ENCODE assay signal across 9 mouse cellular contexts in genomic region chr8:33992946-33993345, GRCm38 (mm10).
A peak's percentile ranks its signal among the peaks of the same experiment; 100 is the strongest.
DNase-seq lines count a peak whose midpoint lies in the region; ATAC-seq and TF ChIP-seq lines count a peak whose summit lies in the region.
"Had no signal": no experiment of that assay in that cellular context is flagged by ENCODE, and none has a peak within 500 bp of the region (broad histone marks: within the 10 kb centered on the region; RNA-seq: fewer than 3 reads in every experiment).

No protein-coding gene starts in this region.

- TF ChIP-seq POLR2A in ES-Bruce4 (IDR thresholded peaks at IDR 0.05; ENCODE audit: insufficient read depth, low read length): no peak
- no peak for TF ChIP-seq POLR2A in kidney, adult 2 months (IDR thresholded peaks at IDR 0.05; ENCODE audit: low read depth, low read length)

- no peak for TF ChIP-seq CTCF in ES-Bruce4 (IDR thresholded peaks at IDR 0.05; ENCODE audit: low read depth, low read length)
- TF ChIP-seq CTCF in kidney, adult 2 months (conservative IDR thresholded peaks at IDR 0.05; ENCODE audit: insufficient read depth, insufficient read length, low read depth, low read length): no peak
- no peak for TF ChIP-seq CTCF in lung, embryonic 14.5 days (IDR thresholded peaks at IDR 0.05; ENCODE audit: low read depth)

- DNase-seq in embryonic facial prominence, embryonic 14.5 days (ENCODE audit: low spot score): no peak
- DNase-seq in kidney, adult 2 months: peak; percentile 78
- DNase-seq in lung, embryonic 14.5 days: peak; percentile 83
- no peak for DNase-seq in gastrocnemius, postnatal 14 days
- no peak for DNase-seq in left cerebral cortex, postnatal 10 days (ENCODE audit: extremely low spot score in 1 of 2, low spot score in 2 of 2)

- H3K4me2 ChIP-seq in embryonic facial prominence, embryonic 14.5 days (ENCODE audit: low read depth, low read length): no peak overlapping the region
- peak overlapping the region; percentile 32 for H3K4me2 ChIP-seq in lung, embryonic 14.5 days
- H3K4me2 ChIP-seq: hindbrain, embryonic 15.5 days had no signal

- no peaks in the 10 kb centered on the region for H3K36me3 ChIP-seq in ES-Bruce4 (ENCODE audit: control insufficient read depth, insufficient read depth, low read length, poor library complexity, severe bottlenecking)
- H3K36me3 ChIP-seq in embryonic facial prominence, embryonic 14.5 days (ENCODE audit: control insufficient read depth, insufficient read depth, low read length): no peaks in the 10 kb centered on the region
- no peaks in the 10 kb centered on the region for H3K36me3 ChIP-seq in kidney, adult 2 months (ENCODE audit: control insufficient read depth, insufficient read depth, low read length)
- no peaks in the 10 kb centered on the region for H3K36me3 ChIP-seq in lung, embryonic 14.5 days (ENCODE audit: insufficient read depth)
- H3K36me3 ChIP-seq: hindbrain, embryonic 15.5 days had no signal

- peak; percentile 41; the same call in 1 of the 2 replicates for ATAC-seq in embryonic facial prominence, embryonic 14.5 days (ENCODE audit: low read depth)
- peak; percentile 88 for ATAC-seq in lung, embryonic 14.5 days (ENCODE audit: insufficient read depth)
- no peak for ATAC-seq in granulocyte monocyte progenitor cell, adult 5-6 weeks (replicated peaks; ENCODE audit: poor library complexity, severe bottlenecking)
- ATAC-seq in activated CD4-positive, CD25-positive, alpha-beta regulatory T cell, adult 4 months: no peak

- H3K9me3 ChIP-seq in ES-Bruce4 (replicated peaks; ENCODE audit: control insufficient read depth, insufficient read depth, low read length, poor library complexity, severe bottlenecking): no peaks in the 10 kb centered on the region
- H3K9me3 ChIP-seq in embryonic facial prominence, embryonic 14.5 days (ENCODE audit: control insufficient read depth, low read length): no peaks in the 10 kb centered on the region
- H3K9me3 ChIP-seq in lung, embryonic 14.5 days (ENCODE audit: low read depth, low read length): no peaks in the 10 kb centered on the region
- H3K9me3 ChIP-seq: hindbrain, embryonic 15.5 days had no signal

- H3K4me1 ChIP-seq in ES-Bruce4 (ENCODE audit: control insufficient read depth, insufficient read depth, low read length): peaks cover 2% of the 10 kb centered on the region
- H3K4me1 ChIP-seq in embryonic facial prominence, embryonic 14.5 days (ENCODE audit: control insufficient read depth, insufficient read depth, low read length): 0 out of 2 replicates have a peak, but pooled peaks cover 5% of the 10 kb centered on the region
- H3K4me1 ChIP-seq in kidney, adult 2 months (ENCODE audit: control insufficient read depth, insufficient read depth, low read length): peaks cover 7% of the 10 kb centered on the region; the same call in 1 of the 2 replicates
- peaks cover 16% of the 10 kb centered on the region for H3K4me1 ChIP-seq in lung, embryonic 14.5 days (ENCODE audit: insufficient read depth)

- peak overlapping the region; percentile 81 for H3K9ac ChIP-seq in ES-Bruce4 (ENCODE audit: low read depth, poor library complexity, severe bottlenecking)
- no peak overlapping the region for H3K9ac ChIP-seq in embryonic facial prominence, embryonic 14.5 days (ENCODE audit: low read depth, low read length)
- no peak overlapping the region for H3K9ac ChIP-seq in lung, embryonic 14.5 days
- H3K9ac ChIP-seq: hindbrain, embryonic 15.5 days had no signal

- peak overlapping the region; percentile 86 for H3K27ac ChIP-seq in ES-Bruce4 (ENCODE audit: insufficient read depth, low read length)
- no peak overlapping the region for H3K27ac ChIP-seq in embryonic facial prominence, embryonic 14.5 days (replicated peaks; ENCODE audit: low read depth, low read length)
- peak overlapping the region; percentile 71 for H3K27ac ChIP-seq in kidney, adult 2 months (ENCODE audit: insufficient read depth, low read depth, low read length)
- H3K27ac ChIP-seq in lung, embryonic 14.5 days (ENCODE audit: low read depth): peak overlapping the region; percentile 93
- H3K27ac ChIP-seq: hindbrain, embryonic 15.5 days had no signal

- no peaks in the 10 kb centered on the region for H3K27me3 ChIP-seq in ES-Bruce4 (ENCODE audit: control insufficient read depth, insufficient read depth, low read length, poor library complexity, severe bottlenecking)
- no peaks in the 10 kb centered on the region for H3K27me3 ChIP-seq in embryonic facial prominence, embryonic 14.5 days (replicated peaks; ENCODE audit: control insufficient read depth, insufficient read depth, low read length)
- H3K27me3 ChIP-seq in kidney, adult 2 months (replicated peaks; ENCODE audit: control insufficient read depth, insufficient read depth, low read length): no peaks in the 10 kb centered on the region
- H3K27me3 ChIP-seq in lung, embryonic 14.5 days (ENCODE audit: insufficient read depth, low read length): no peaks in the 10 kb centered on the region
- H3K27me3 ChIP-seq: hindbrain, embryonic 15.5 days had no signal

- peak; percentile 92 for TF ChIP-seq EP300 in ES-Bruce4 (IDR thresholded peaks at IDR 0.05; ENCODE audit: insufficient read depth, low read depth, low read length)

- intact Hi-C loops in gastrocnemius, postnatal 14 days (cut with DNase I; ENCODE audit: low total_unique reads): no loop called here
- intact Hi-C loops in left cerebral cortex, postnatal 10 days (cut with DNase I): no loop called here

- peak overlapping the region; percentile 4 for H3K4me3 ChIP-seq in ES-Bruce4 (ENCODE audit: low read depth, low read length)
- no peak overlapping the region for H3K4me3 ChIP-seq in embryonic facial prominence, embryonic 14.5 days (ENCODE audit: low read depth, low read length)
- H3K4me3 ChIP-seq in kidney, adult 2 months (ENCODE audit: insufficient read depth, low read depth, low read length): no peak overlapping the region
- H3K4me3 ChIP-seq in lung, embryonic 14.5 days (ENCODE audit: low read depth, low read length): no peak overlapping the region
- H3K4me3 ChIP-seq: hindbrain, embryonic 15.5 days had no signal

- WGBS in embryonic facial prominence, embryonic 14.5 days: 27% methylated on average over 11 of the region's 11 CpGs
- whole genome bisulfite sequencing in kidney, adult 2 months: 53% methylated on average over 11 of the region's 11 CpGs
- 11% methylated on average over 11 of the region's 11 CpGs for WGBS in lung, embryonic 14.5 days

Comparison
In these comparisons a context has a peak if more than half of its experiments do, and no peak if none do; other contexts are left out.
1. ATAC-seq: peak in embryonic facial prominence, embryonic 14.5 days (single experiment) and lung, embryonic 14.5 days (single experiment); none in granulocyte monocyte progenitor cell, adult 5-6 weeks (single experiment) and activated CD4-positive, CD25-positive, alpha-beta regulatory T cell, adult 4 months (single experiment).
2. DNase-seq: peak in kidney, adult 2 months (single experiment) and lung, embryonic 14.5 days (single experiment); none in embryonic facial prominence, embryonic 14.5 days (single experiment), gastrocnemius, postnatal 14 days (single experiment) and left cerebral cortex, postnatal 10 days (0 of 2).